Mouse (Mus musculus) liver, embryonic 13.5 days (tissue): ENCODE measurements at regions not wholly inside any gene's neighbourhood (a gene's known extent, or its start where the extent isn't known, plus 50 kb on each side); places are given as distances from the start of the nearest gene placed in this dataset.

Experiments used
- ATAC-seq: fragments of 200-750 bp; cut with Nextera tagmentation; 2 replicates; pipeline ENCODE4 v1.8.0; 2017; ENCODE audit warnings: low read depth, mild to moderate bottlenecking, moderate number of reproducible peaks, moderate library complexity
- DNase-seq: peaks from one replicate; pipeline ENCODE4 v3.0.0; 2022
- H3K27ac ChIP-seq: fragments of 300-500 bp; sonication (generic); 2 replicates; pipeline ENCODE4 v1.5.1; 2015; ENCODE audit warnings: moderate library complexity, mild to moderate bottlenecking, inconsistent platforms
- H3K27me3 ChIP-seq: fragments of 300-500 bp; sonication (generic); 2 replicates; pipeline ENCODE4 v1.6.1; 2015; ENCODE audit warnings: mild to moderate bottlenecking, inconsistent platforms
- H3K36me3 ChIP-seq: fragments of 300-500 bp; sonication (generic); 2 replicates; pipeline ENCODE4 v1.6.1; 2015; ENCODE audit warnings: mild to moderate bottlenecking, inconsistent platforms
- H3K4me1 ChIP-seq: fragments of 300-500 bp; sonication (generic); replicated peaks from 2 replicates; pipeline ENCODE4 v1.6.1; 2015; ENCODE audit warnings: inconsistent platforms
- H3K4me2 ChIP-seq: fragments of 300-500 bp; sonication (generic); 2 replicates; pipeline ENCODE4 v1.6.1; 2015; ENCODE audit warnings: inconsistent platforms, mild to moderate bottlenecking, moderate library complexity
- H3K4me3 ChIP-seq: fragments of 300-500 bp; sonication (generic); replicated peaks from 2 replicates; pipeline ENCODE4 v1.5.1; 2015; ENCODE audit warnings: mild to moderate bottlenecking, inconsistent platforms
- H3K9ac ChIP-seq: fragments of 300-500 bp; sonication (generic); 2 replicates; pipeline ENCODE4 v1.6.1; 2015; ENCODE audit warnings: mild to moderate bottlenecking, inconsistent platforms
- H3K9me3 ChIP-seq: fragments of 300-500 bp; sonication (generic); replicated peaks from 2 replicates; pipeline ENCODE4 v1.6.1; 2016; ENCODE audit warnings: inconsistent platforms
- WGBS: fragments of 180-500 bp; shearing (Covaris S2); methylation state at CpG from one replicate; pipeline ENCODE4 v1.1.7; 2015; ENCODE audit not compliant: insufficient replicate concordance; 5-methylcytosine and 5-hydroxymethylcytosine counted together

DNA sequence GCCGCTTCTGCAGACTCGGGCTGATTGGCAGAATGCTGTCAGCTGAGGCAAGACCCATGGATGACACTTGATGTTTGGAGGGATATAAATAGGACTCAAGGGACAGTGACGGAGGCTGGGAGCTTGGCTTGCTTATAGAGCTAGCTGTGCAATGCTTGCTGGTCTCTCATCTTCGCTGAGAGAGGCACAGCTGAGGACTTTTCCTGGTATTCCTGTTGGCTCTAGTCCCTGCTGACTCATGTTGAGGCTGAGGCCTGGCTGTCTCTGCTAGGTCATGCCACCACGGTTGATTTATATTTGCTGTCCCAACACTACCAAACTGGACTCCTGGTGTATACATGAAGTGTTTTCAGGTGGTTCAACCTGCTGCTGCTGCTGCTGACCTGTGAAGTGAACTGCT is 419.6 kb upstream of the Meis1 start:
- Histone ChIP-seq H3K27me3 (no peaks in the 10 kb centered on the region), H3K27ac (no peak overlapping the region), H3K36me3 (no peaks in the 10 kb centered on the region), H3K9ac (no peak overlapping the region), H3K9me3 (no peaks in the 10 kb centered on the region), H3K4me2 (no peak overlapping the region), H3K4me3 (no peak overlapping the region), H3K4me1 (no peaks in the 10 kb centered on the region)
- DNase-seq (no peak), ATAC-seq (no peak)
- 56% methylated on average over 5 of the region's 5 CpGs for WGBS

DNA sequence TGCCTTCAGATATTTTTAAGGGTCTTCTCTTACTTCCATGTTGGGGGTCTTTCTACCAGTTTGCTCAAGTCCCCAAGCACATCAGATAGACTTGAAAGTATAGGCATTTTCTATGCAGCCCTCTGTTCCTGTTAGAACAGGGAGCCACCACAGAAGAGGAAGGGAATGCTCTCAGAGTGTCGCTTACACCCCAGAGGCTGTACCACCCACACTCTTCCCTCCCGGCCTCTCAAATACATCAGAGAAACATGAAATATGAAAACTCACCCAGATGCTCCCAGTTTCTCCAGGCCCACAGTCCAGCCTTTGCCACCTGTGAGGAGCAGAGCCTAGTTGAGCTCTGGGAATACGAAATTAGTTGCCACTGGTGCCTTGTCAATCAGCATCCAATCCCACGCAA is 423.2 kb upstream of the Meis1 start:
- H3K4me2 ChIP-seq, result no peak overlapping the region
- no peak for ATAC-seq
- H3K9me3 ChIP-seq, result no peaks in the 10 kb centered on the region
- WGBS, result 68% methylated on average over 4 of the region's 4 CpGs
- no peaks in the 10 kb centered on the region for H3K27me3 ChIP-seq
- H3K27ac ChIP-seq, result no peak overlapping the region
- no peak for DNase-seq
- H3K36me3 ChIP-seq, result no peaks in the 10 kb centered on the region
- no peak overlapping the region for H3K9ac ChIP-seq
- no peaks in the 10 kb centered on the region for H3K4me1 ChIP-seq
- H3K4me3 ChIP-seq, result no peak overlapping the region

DNA sequence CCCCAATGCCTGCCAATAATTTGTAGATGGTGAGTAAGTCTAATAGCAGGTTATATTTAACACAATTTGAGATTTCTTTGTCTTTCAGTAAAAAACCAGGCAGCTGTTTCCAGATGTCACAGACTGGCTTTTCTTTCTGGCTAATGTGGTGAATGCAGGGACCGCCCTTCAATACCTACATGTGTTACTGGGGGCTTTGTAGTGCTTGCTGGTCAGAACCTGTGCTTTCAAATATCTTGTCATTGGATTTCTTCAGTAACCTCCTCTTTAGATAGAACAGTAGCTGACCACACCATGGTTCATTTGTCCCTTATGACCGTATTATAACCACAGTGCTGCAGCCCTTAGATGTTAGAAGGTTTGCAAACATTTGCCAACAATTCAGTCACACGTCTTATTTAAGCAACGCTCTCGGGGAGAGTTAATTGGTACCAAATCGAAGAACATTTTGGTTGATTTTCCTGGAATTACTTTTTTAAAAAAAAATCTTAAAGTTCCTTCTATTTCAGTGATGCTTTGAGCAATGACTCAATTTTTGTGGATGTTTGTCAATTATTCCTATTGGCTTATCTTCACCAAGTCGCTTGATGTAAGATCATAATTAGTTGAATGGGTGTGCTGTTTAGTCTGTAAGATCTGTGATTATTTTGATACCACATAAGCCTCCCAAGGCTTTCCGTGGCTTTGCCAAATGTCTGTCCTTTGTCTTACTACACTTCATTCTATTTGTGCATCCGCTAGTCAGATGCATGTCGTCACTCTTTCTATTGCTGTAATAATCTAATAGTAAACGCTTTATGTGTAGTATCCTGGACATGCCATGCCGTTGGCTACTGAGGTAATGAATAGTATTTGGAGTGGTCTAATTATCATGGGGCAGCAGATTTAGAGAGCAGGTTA is 436.9 kb upstream of the Meis1 start:
- Histone ChIP-seq H3K4me3 (no peak overlapping the region), H3K36me3 (no peaks in the 10 kb centered on the region)
- 69% methylated on average over 12 of the region's 12 CpGs for WGBS

DNA sequence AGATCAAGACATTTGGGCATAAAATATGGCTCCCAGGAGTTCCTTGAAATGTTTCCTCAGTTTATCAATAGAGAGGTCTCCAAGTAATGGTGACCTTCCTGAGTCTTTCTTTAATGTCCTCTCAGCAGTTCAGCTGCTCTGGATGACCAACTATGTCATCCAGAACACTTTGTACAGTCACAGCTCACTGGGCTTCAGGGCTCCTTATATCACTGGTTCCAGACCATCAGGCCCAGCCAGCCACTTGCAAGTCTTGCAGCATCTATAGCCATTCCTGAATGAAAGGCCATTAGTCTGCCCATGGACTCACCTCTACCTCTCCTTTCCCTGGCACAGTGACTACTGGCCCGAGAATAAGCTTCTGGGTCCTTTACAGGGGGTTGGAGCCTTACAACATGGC is 437.8 kb upstream of the Meis1 start:
- Histone ChIP-seq H3K4me1 (no peaks in the 10 kb centered on the region), H3K27me3 (no peaks in the 10 kb centered on the region), H3K9me3 (no peaks in the 10 kb centered on the region), H3K4me2 (no peak overlapping the region), H3K36me3 (no peaks in the 10 kb centered on the region), H3K9ac (no peak overlapping the region), H3K27ac (no peak overlapping the region), H3K4me3 (no peak overlapping the region)
- DNase-seq, result no peak
- no peak for ATAC-seq
- 44% methylated on average over 1 of the region's 1 CpGs for WGBS

More for the DNA sequence above, 436.9 kb upstream of the Meis1 start:
- ATAC-seq, result no peak
- no peaks in the 10 kb centered on the region for H3K27me3 ChIP-seq
- no peak overlapping the region for H3K9ac ChIP-seq
- H3K4me1 ChIP-seq, result no peaks in the 10 kb centered on the region
- H3K9me3 ChIP-seq, result no peaks in the 10 kb centered on the region
- H3K4me2 ChIP-seq, result no peak overlapping the region
- H3K27ac ChIP-seq, result no peak overlapping the region
- no peak for DNase-seq

DNA sequence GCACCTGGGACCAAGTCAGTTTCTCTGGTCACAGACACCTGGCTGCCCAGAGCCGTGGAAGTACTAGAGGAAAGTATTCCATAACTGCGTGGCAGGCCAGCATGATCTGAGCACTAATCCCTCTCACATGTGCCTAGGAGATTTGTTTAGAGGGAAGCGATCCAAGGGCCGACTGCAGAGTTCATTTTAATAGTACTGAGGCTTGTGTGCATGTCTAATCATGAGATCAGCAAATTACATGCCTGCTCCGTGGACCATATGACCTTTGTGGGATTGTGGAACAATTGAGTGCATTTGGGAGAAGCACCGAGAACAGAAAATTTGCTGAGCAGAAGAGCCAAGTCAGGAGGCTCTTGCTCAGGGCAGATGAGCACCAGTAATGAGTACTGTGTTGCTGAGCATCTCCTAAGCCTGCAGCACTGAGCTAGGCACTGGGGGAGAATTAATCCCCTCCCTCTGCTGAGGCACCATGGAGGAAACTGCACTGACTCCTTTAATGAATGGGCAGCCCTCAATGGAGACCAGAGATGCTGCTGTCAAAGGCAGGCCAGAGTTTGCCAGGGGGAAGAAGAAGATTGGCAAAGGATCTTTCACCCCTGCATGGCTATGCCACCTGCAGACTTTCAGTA is 445.1 kb upstream of the Meis1 start:
- no peaks in the 10 kb centered on the region for H3K27me3 ChIP-seq
- no peak overlapping the region for H3K27ac ChIP-seq
- ATAC-seq, result no peak
- H3K4me3 ChIP-seq, result no peak overlapping the region
- H3K9ac ChIP-seq, result no peak overlapping the region
- H3K4me1 ChIP-seq, result no peaks in the 10 kb centered on the region
- H3K4me2 ChIP-seq, result no peak overlapping the region
- no peak for DNase-seq
- H3K36me3 ChIP-seq, result no peaks in the 10 kb centered on the region
- 71% methylated on average over 6 of the region's 6 CpGs for WGBS
- H3K9me3 ChIP-seq, result no peaks in the 10 kb centered on the region

DNA sequence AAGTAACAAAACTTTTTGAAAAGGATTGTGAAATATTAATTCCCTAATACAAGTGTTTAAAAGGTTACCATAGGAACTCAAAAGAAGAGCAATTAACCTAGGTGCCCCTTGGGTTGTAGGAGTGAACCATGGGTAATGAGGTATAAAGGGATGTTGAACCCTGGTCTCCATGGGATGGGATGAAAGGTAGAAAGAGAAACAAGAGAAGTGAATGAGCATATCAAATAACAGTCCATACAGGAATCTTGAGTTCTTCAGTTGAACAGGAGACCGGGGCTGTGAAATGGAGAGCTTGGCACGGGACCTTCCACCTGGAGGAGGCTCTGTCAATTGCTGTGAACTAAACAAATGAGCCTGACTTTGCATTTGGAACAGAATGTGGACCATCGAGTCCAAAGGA is 449.6 kb upstream of the Meis1 start:
- 57% methylated on average over 3 of the region's 3 CpGs for WGBS
- Histone ChIP-seq H3K36me3 (no peaks in the 10 kb centered on the region), H3K4me1 (no peaks in the 10 kb centered on the region), H3K27ac (no peak overlapping the region), H3K4me2 (no peak overlapping the region), H3K9me3 (no peaks in the 10 kb centered on the region), H3K27me3 (no peaks in the 10 kb centered on the region), H3K9ac (no peak overlapping the region), H3K4me3 (no peak overlapping the region)
- ATAC-seq (no peak), DNase-seq (no peak)

DNA sequence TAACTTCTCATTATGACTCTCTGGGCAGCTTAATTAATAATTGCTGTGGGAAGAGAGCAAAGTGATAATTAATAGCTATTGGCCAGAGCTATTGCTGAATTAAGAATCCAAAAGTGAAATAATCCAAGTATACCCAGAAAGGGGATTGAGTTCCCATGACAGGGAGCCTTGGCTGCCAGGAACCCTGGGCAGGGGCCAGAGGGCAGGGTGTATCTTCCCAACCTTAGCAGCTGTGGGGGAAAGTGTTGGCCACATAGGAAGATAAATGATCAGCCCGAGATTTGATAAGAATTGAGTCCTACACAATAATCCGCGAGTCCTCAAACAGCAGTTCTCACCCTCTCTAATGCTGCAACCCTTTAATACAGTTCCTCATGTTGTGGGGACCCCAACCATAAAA is 450.0 kb upstream of the Meis1 start:
- no peak overlapping the region for H3K9ac ChIP-seq
- no peak overlapping the region for H3K4me2 ChIP-seq
- H3K36me3 ChIP-seq, result no peaks in the 10 kb centered on the region
- H3K4me3 ChIP-seq, result no peak overlapping the region
- ATAC-seq (no peak), DNase-seq (no peak)
- H3K9me3 ChIP-seq, result no peaks in the 10 kb centered on the region
- no peak overlapping the region for H3K27ac ChIP-seq
- WGBS, result 71% methylated on average over 3 of the region's 3 CpGs
- H3K4me1 ChIP-seq, result no peaks in the 10 kb centered on the region
- no peaks in the 10 kb centered on the region for H3K27me3 ChIP-seq

DNA sequence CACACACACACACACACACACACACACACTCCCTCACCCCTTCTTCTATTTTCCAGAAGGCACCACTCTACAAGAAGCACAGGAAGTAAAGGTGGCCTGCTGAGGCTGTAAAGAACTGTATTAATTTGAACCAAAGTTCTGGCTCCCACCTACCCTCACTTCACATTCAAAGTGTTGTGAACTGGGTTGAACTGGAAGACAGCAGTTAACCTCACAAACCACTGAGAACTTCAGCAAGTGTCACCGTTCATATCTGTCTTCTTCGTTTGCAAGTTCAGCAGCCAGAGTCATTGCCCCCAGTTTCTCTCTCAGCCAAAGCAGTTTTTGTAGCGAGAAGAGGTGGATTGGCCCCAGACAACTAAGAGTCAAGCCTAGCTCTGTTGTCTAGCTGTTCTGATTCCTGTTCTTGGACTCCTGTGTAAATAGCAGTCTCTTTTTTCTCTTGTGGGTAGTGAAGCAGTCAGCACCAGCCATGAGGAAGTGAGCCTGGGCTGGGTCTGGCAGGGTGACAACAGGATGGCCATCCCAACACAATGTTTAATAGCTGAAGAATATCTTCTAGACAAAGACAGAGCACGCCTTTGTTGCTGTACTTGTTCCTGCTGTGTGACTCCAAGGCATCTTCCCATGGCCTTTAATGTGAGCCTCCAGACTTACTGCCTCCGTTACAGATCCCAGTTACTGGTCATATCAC is 452.0 kb upstream of the Meis1 start:
- H3K36me3 ChIP-seq, result no peaks in the 10 kb centered on the region
- no peak for ATAC-seq
- WGBS, result 61% methylated on average over 5 of the region's 5 CpGs

DNA sequence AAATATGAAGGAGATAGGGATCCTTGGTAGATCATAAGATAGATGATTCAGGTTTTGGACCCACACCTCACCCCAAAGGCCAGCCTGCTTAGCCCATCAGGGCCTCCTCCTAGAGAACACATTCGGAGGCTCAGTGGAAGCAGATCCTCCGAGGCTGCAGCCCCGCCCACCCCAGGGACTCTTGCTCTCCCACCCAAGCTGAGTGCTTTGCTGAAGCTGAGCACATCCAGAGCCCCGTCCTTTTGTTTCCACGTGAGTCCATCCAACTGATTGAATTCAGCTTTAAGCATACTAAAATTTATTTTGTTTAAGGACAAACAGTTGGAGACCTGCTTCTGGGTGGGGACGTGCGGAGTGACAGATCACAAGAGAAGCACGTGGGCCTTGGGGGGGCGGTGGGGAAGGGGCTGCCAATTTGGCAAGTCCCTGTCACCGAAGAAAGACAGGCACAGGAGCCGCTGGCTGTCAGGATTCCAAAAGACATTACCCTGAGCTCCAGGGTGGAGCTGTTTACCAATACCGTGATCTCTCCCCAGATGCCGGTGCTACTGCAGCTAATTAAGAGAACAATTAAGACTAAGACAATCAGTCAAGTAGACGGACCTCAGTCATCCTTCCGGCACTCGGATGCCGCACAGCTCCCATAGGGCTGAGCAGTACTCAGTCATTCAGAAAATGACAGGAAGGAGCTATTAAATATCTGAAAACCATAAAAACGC is 448.9 kb upstream of the Spred2 start:
- H3K4me2 ChIP-seq, result no peak overlapping the region
- WGBS, result 47% methylated on average over 18 of the region's 18 CpGs
- no peak for DNase-seq

More for the DNA sequence above, 452.0 kb upstream of the Meis1 start:
- H3K4me2 ChIP-seq, result no peak overlapping the region
- peaks cover 2% of the 10 kb centered on the region; the same call in 1 of the 2 replicates for H3K27me3 ChIP-seq
- no peak overlapping the region for H3K9ac ChIP-seq
- no peaks in the 10 kb centered on the region for H3K9me3 ChIP-seq
- H3K4me3 ChIP-seq, result no peak overlapping the region
- H3K4me1 ChIP-seq, result no peaks in the 10 kb centered on the region
- H3K27ac ChIP-seq, result no peak overlapping the region
- DNase-seq, result no peak

DNA sequence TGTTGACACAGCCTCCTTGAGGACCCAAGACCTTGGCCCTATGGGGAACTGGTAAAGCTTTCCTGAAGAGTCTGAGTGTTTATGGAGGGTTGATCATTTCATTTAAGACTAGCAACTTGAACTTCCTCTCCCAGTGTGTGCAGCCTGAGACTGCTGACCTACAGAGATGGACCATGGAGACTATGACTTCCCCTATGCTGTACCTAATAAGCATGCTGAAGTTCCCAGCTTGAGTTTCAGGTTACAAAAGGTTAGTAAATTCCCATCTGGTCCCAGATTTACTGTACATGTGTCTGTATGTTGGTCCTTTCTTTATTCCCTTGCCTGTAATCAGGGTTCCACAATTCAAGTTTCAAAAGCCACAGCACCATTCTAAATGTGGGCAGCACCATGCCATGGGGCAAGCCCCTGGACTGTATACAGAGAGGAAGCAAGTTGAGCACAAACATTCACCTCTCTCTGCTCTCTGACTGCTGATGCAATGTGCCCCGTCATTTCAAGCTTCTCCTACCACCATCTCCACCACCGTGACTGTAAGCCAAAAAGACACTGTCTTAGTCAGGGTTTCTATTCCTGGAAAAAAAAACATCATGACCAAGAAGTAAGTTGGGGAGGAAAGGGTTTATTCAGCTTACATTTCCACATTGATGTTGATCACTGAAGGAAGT is 431.0 kb upstream of the Spred2 start:
- 55% methylated on average over 2 of the region's 2 CpGs for WGBS
- Histone ChIP-seq H3K36me3 (no peaks in the 10 kb centered on the region), H3K9me3 (no peaks in the 10 kb centered on the region), H3K4me3 (no peak overlapping the region), H3K4me1 (no peaks in the 10 kb centered on the region), H3K27ac (no peak overlapping the region), H3K9ac (no peak overlapping the region), H3K4me2 (no peak overlapping the region), H3K27me3 (no peaks in the 10 kb centered on the region)
- DNase-seq (no peak), ATAC-seq (no peak)

More for the DNA sequence above, 448.9 kb upstream of the Spred2 start:
- no peaks in the 10 kb centered on the region for H3K4me1 ChIP-seq
- H3K9me3 ChIP-seq, result no peaks in the 10 kb centered on the region
- no peak overlapping the region for H3K27ac ChIP-seq
- no peaks in the 10 kb centered on the region for H3K36me3 ChIP-seq
- H3K4me3 ChIP-seq, result no peak overlapping the region
- H3K27me3 ChIP-seq, result peaks cover 2% of the 10 kb centered on the region; the same call in 1 of the 2 replicates
- no peak for ATAC-seq
- no peak overlapping the region for H3K9ac ChIP-seq

DNA sequence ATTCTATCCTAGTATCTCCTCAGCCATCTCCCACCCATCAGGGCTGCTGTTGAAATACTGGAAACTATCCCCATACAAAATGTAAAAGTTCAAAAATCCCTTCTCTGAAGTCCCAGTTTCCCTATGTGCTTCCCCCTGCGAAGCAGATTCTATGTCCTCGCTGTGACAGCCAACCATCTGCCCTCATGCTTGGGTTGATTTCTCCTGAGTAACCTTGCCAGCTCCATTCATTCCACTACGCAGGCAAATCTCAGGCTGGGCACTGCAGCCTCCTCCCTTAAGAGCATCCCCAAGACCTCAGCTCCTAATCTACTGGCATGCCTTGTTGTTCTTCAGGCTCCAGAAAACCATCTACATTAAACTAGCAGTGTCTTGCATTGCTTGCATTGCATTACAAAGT is 402.5 kb upstream of the Spred2 start:
- DNase-seq (no peak), ATAC-seq (no peak)
- Histone ChIP-seq H3K9ac (no peak overlapping the region), H3K4me2 (no peak overlapping the region), H3K9me3 (no peaks in the 10 kb centered on the region), H3K27me3 (no peaks in the 10 kb centered on the region), H3K27ac (no peak overlapping the region), H3K4me3 (no peak overlapping the region), H3K4me1 (no peaks in the 10 kb centered on the region), H3K36me3 (no peaks in the 10 kb centered on the region)
- WGBS, result 63% methylated on average over 3 of the region's 3 CpGs
